Mouse (Mus musculus) CH12.LX (cell line): ENCODE data around the gene Ppp4r4. TPM values are rescaled to one million over a fixed set of nuclear protein-coding genes. Genes with fewer than 3 reads are reported as not detected.

Source experiments
- DNase-seq: peaks from one replicate; pipeline ENCODE4 v3.0.0-alpha.2; 2013; ENCODE audit errors: extremely low read depth
- H3K27ac ChIP-seq: 2 replicates; pipeline ENCODE4 v1.5.1; 2012; ENCODE audit warnings: low read depth, mild to moderate bottlenecking, control low read depth, moderate library complexity; ENCODE audit not compliant: insufficient read depth
- H3K27me3 ChIP-seq: replicated peaks from 2 replicates; pipeline ENCODE3; 2012; ENCODE audit warnings: inconsistent platforms
- H3K36me3 ChIP-seq, 2 experiments: replicated peaks in 1 of 2; 2 replicates each; pipeline versions ENCODE3 to v1.6.1; 2012; ENCODE audit warnings: inconsistent platforms in 1 of 2, low read length in 1 of 2, mild to moderate bottlenecking in 1 of 2, mixed read lengths in 1 of 2, moderate library complexity in 1 of 2; ENCODE audit not compliant: control insufficient read depth in 1 of 2, insufficient read depth in 1 of 2
- H3K4me1 ChIP-seq, 2 experiments: 2 replicates each; pipeline ENCODE4 v1.6.1; 2012; ENCODE audit warnings: inconsistent platforms in 1 of 2, moderate library complexity in 1 of 2; ENCODE audit not compliant: insufficient read depth in 2 of 2, control insufficient read depth in 1 of 2
- H3K4me2 ChIP-seq: 2 replicates; pipeline ENCODE4 v1.6.1; 2012; ENCODE audit warnings: low read depth, mild to moderate bottlenecking, control low read depth; ENCODE audit not compliant: poor library complexity, insufficient read depth, severe bottlenecking
- H3K4me3 ChIP-seq, 3 experiments: fragments of 150-350 bp in 1 of 3; sonication (generic) in 1 of 3; replicated peaks in 1 of 3; 2 replicates each; pipeline versions ENCODE3 to v1.5.1; 2011 to 2012; ENCODE audit warnings: low read depth in 2 of 3, low read length in 2 of 3, mild to moderate bottlenecking in 2 of 3, moderate library complexity in 2 of 3, control low read depth in 1 of 3, improper control_type of control experiment in 1 of 3, inconsistent platforms in 1 of 3, mixed read lengths in 1 of 3; ENCODE audit not compliant: poor library complexity in 1 of 3
- H3K79me2 ChIP-seq: replicated peaks from 2 replicates; pipeline ENCODE4 v1.6.1; 2012; ENCODE audit warnings: mild to moderate bottlenecking, moderate library complexity; ENCODE audit not compliant: control insufficient read depth, poor library complexity, insufficient read depth, severe bottlenecking; ENCODE audit errors: extremely low read depth
- H3K9ac ChIP-seq: 2 replicates; pipeline ENCODE4 v1.6.1; 2012; ENCODE audit warnings: low read depth, mild to moderate bottlenecking, control low read depth, moderate library complexity; ENCODE audit not compliant: insufficient read depth
- H3K9me3 ChIP-seq: replicated peaks from 2 replicates; pipeline ENCODE3; 2012; ENCODE audit warnings: low read length, inconsistent platforms, mixed read lengths
- CHD1 ChIP-seq: IDR thresholded peaks from 2 replicates; pipeline ENCODE4 v1.6.1; 2012; ENCODE audit warnings: low read depth, low read length, improper control_type of control experiment, inconsistent platforms
- CHD2 ChIP-seq: IDR thresholded peaks from 2 replicates; pipeline ENCODE4 v1.6.1; 2011; ENCODE audit warnings: low read length, improper control_type of control experiment
- CTCF ChIP-seq, 2 experiments: IDR thresholded peaks in 1 of 2; conservative IDR thresholded peaks in 1 of 2; 2 replicates each; pipeline ENCODE4 v1.5.1; 2011 to 2012; ENCODE audit warnings: low read depth in 2 of 2, low read length in 2 of 2, improper control_type of control experiment in 1 of 2, inconsistent platforms in 1 of 2, mild to moderate bottlenecking in 1 of 2, moderate library complexity in 1 of 2
- ELF1 ChIP-seq: IDR thresholded peaks from 2 replicates; pipeline ENCODE4 v1.6.1; 2014; ENCODE audit warnings: low read depth, mild to moderate bottlenecking, inconsistent platforms, low read length, improper control_type of control experiment
- EP300 ChIP-seq: IDR thresholded peaks from 2 replicates; pipeline ENCODE4 v1.6.1; 2011; ENCODE audit warnings: low read length, improper control_type of control experiment
- ETS1 ChIP-seq: conservative IDR thresholded peaks from 2 replicates; pipeline ENCODE4 v1.6.1; 2012; ENCODE audit warnings: low read depth, mild to moderate bottlenecking, inconsistent platforms, low read length, improper control_type of control experiment, moderate library complexity
- IRF4 ChIP-seq: IDR thresholded peaks from 2 replicates; pipeline ENCODE4 v1.6.1; 2014; ENCODE audit warnings: low read depth, mild to moderate bottlenecking, inconsistent platforms, low read length, improper control_type of control experiment
- JUN ChIP-seq: IDR thresholded peaks from 2 replicates; pipeline ENCODE4 v1.6.1; 2011; ENCODE audit warnings: low read depth, mild to moderate bottlenecking, low read length, improper control_type of control experiment, moderate library complexity; ENCODE audit not compliant: insufficient read depth
- KAT2A ChIP-seq: IDR thresholded peaks from 2 replicates; pipeline ENCODE4 v1.6.1; 2012; ENCODE audit warnings: low read length, improper control_type of control experiment, inconsistent platforms; ENCODE audit not compliant: insufficient replicate concordance
- MAZ ChIP-seq: IDR thresholded peaks from 2 replicates; pipeline ENCODE4 v1.6.1; 2012; ENCODE audit warnings: low read depth, mild to moderate bottlenecking, inconsistent platforms, low read length, improper control_type of control experiment, moderate library complexity
- MXI1 ChIP-seq: IDR thresholded peaks from 2 replicates; pipeline ENCODE4 v1.6.1; 2011; ENCODE audit warnings: mild to moderate bottlenecking, low read depth, low read length, improper control_type of control experiment
- MYC ChIP-seq: IDR thresholded peaks from 2 replicates; pipeline ENCODE4 v1.6.1; 2011; ENCODE audit warnings: low read depth, mild to moderate bottlenecking, improper control_type of control experiment, low read length
- NRF1 ChIP-seq: IDR thresholded peaks from 2 replicates; pipeline ENCODE4 v1.6.1; 2014; ENCODE audit warnings: low read depth, mild to moderate bottlenecking, inconsistent platforms, low read length, improper control_type of control experiment, moderate library complexity
- POLR2A ChIP-seq: IDR thresholded peaks from 2 replicates; pipeline ENCODE4 v1.6.1; 2011; ENCODE audit warnings: low read depth, mild to moderate bottlenecking, improper control_type of control experiment, low read length
- SIN3A ChIP-seq: IDR thresholded peaks from 2 replicates; pipeline ENCODE4 v1.6.1; 2012; ENCODE audit warnings: low read length, improper control_type of control experiment, inconsistent platforms
- SMC3 ChIP-seq: IDR thresholded peaks from 2 replicates; pipeline ENCODE4 v1.6.1; 2011; ENCODE audit warnings: low read depth, low read length, improper control_type of control experiment
- TBP ChIP-seq: conservative IDR thresholded peaks from 2 replicates; pipeline ENCODE4 v1.6.1; 2011; ENCODE audit warnings: low read depth, low read length, improper control_type of control experiment
- TCF12 ChIP-seq: IDR thresholded peaks from 2 replicates; pipeline ENCODE4 v1.6.1; 2014; ENCODE audit warnings: low read depth, mild to moderate bottlenecking, inconsistent platforms, low read length, improper control_type of control experiment
- UBTF ChIP-seq: IDR thresholded peaks from 2 replicates; pipeline ENCODE4 v1.6.1; 2012; ENCODE audit warnings: low read depth, mild to moderate bottlenecking, inconsistent platforms, low read length, improper control_type of control experiment, moderate library complexity
- USF1 ChIP-seq: IDR thresholded peaks from 2 replicates; pipeline ENCODE4 v1.6.1; 2014; ENCODE audit warnings: low read depth, mild to moderate bottlenecking, inconsistent platforms, low read length, improper control_type of control experiment
- ZKSCAN1 ChIP-seq: IDR thresholded peaks from 2 replicates; pipeline ENCODE4 v1.6.1; 2012; ENCODE audit warnings: low read depth, inconsistent platforms, low read length, improper control_type of control experiment, borderline replicate concordance
- ZMIZ1 ChIP-seq: IDR thresholded peaks from 2 replicates; pipeline ENCODE4 v1.6.1; 2012; ENCODE audit warnings: low read depth, mild to moderate bottlenecking, inconsistent platforms, low read length, improper control_type of control experiment
- ZNF384 ChIP-seq: IDR thresholded peaks from 2 replicates; pipeline ENCODE4 v1.6.1; 2012; ENCODE audit warnings: low read depth, low read length, improper control_type of control experiment, inconsistent platforms
- dilution Hi-C: fragments of 300-500 bp; cut with MboI; formaldehyde crosslinking; loops from 2 replicates; pipeline ENCODE4 v1.14.3; 2020; ENCODE audit warnings: low sequenced_read_pairs; ENCODE audit not compliant: extremely low pct_unique_long_range_greater_than_20kb, extremely low pct_ligation_motif_present
- in situ Hi-C: fragments of 300-500 bp; cut with MboI; formaldehyde crosslinking; loops from 3 replicates; pipeline ENCODE4 v1.14.3; 2019; ENCODE audit warnings: low sequenced_read_pairs, low pct_ligation_motif_present, low pct_unique_long_range_greater_than_20kb, mixed read lengths
- polyA plus RNA-seq: library from polyadenylated mRNA; unstranded; fragments of >175 nt; gene quantifications from 2 replicates; pipeline ENCODE4 v1.2.1, GENCODE M21; 2012; ENCODE audit warnings: low read depth; ENCODE audit not compliant: insufficient read length
- total RNA-seq, 2 experiments: library from RNA; depleted of rRNA; stranded (reverse); fragments of 300-350 nt in 1 of 2; fragments of >200 nt in 1 of 2; gene quantifications; 2 replicates each; pipeline ENCODE4 v1.2.3; 2012 to 2014

The Ppp4r4 gene
- total and polyA plus RNA-seq, 3 experiments = 0.38 to 1.7 (median 0.68) TPM

DNA sequence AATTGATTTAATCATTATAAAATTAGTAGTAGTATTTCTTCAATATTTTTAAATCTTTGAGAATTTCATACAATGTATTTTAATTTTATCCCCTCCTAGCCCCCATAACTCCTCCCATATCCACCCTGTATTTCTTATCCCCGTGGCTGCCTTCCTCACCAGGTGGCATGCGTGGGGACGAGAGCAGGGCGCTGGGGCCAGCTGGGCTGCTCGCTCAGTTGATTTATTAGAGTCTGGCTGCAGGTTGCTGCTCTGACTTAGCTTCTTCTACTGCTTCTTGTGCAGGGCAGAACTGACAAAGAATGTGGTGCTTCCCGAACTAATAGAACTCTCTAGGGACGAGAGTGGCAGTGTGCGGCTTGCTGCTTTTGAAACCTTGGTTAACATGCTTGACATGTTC, 51.7 kb downstream of the Ppp4r4 start:
- H3K9me3 ChIP-seq = peaks cover 3% of the 10 kb centered on the region
- no peak for TF ChIP-seq POLR2A
- no peak for TF ChIP-seq MXI1
- no peak for TF ChIP-seq ZMIZ1
- TF ChIP-seq TBP = no peak
- no peak for TF ChIP-seq SIN3A
- no peak for TF ChIP-seq ZNF384
- TF ChIP-seq MYC = no peak
- no peak for TF ChIP-seq KAT2A
- no peak for TF ChIP-seq USF1
- no peak for TF ChIP-seq JUN
- TF ChIP-seq IRF4 = no peak
- no peak for TF ChIP-seq ETS1
- no peak for TF ChIP-seq SMC3
- TF ChIP-seq CTCF (conservative IDR thresholded peaks at IDR 0.05 in 1 of 2, IDR thresholded peaks at IDR 0.05 in 1 of 2; ENCODE audit: low read depth in 2 of 2, low read length in 2 of 2) = no peak
- no peak for TF ChIP-seq UBTF
- TF ChIP-seq EP300 = no peak
- no peak for TF ChIP-seq TCF12
- no peak for TF ChIP-seq ELF1
- TF ChIP-seq NRF1 = no peak
- dilution Hi-C loops (no loop called here), in situ Hi-C loops (no loop called here)
- H3K4me1 ChIP-seq = no peaks in the 10 kb centered on the region
- H3K36me3 ChIP-seq = no peaks in the 10 kb centered on the region
- H3K9ac ChIP-seq = no peak overlapping the region
- H3K4me3 ChIP-seq = no peak overlapping the region
- H3K27me3 ChIP-seq = no peaks in the 10 kb centered on the region
- no peak overlapping the region for H3K4me2 ChIP-seq
- no peak for DNase-seq
- H3K27ac ChIP-seq = no peak overlapping the region
- no peaks in the 10 kb centered on the region for H3K79me2 ChIP-seq

DNA sequence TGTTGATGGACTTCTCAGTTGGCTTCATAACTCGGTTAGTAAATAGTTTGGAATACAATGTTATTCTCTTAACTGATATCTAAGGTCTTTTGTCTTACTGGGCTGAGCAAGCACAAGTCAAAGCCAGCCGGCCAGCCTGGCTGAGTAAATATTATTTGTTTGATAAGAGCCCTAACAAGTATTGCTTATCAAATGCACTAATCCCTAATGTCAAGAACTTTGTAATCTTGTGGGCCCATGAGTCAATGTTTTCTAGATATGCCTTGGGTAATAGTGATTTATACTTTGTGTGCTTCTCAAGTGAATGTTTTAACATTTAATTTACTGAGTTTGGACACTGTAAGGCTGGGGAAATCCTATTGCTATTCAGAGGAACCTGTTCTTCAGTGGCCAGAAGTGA, 66.3 kb downstream of the Ppp4r4 start:
- Histone ChIP-seq H3K36me3 (no peaks in the 10 kb centered on the region), H3K4me3 (no peak overlapping the region)
- no peak for DNase-seq

More for the DNA sequence above, 66.3 kb downstream of the Ppp4r4 start:
- H3K27me3 ChIP-seq = no peaks in the 10 kb centered on the region
- H3K4me1 ChIP-seq = peaks cover 0 to 6% of the 10 kb centered on the region in 2 experiments; a peak in 1 of 4 replicates
- dilution Hi-C loops (no loop called here), in situ Hi-C loops (no loop called here)
- TF ChIP-seq SIN3A (no peak), UBTF (no peak), JUN (no peak), ZNF384 (no peak), MAZ (no peak), ELF1 (no peak), CHD2 (no peak), NRF1 (no peak), ZKSCAN1 (no peak), CHD1 (no peak)
- H3K27ac ChIP-seq = no peak overlapping the region
- H3K9ac ChIP-seq = no peak overlapping the region
- no peaks in the 10 kb centered on the region for H3K79me2 ChIP-seq
- H3K4me2 ChIP-seq = no peak overlapping the region
- no peaks in the 10 kb centered on the region for H3K9me3 ChIP-seq
